Mouse (Mus musculus): ENCODE measurements around the gene Ppp1r14a.

GRCm38 (mm10) chr7:29338351-29338919 is 49.3 kb downstream of the Ppp1r14a start:
- no peak for TF ChIP-seq CTCF (IDR thresholded peaks at IDR 0.05; ENCODE audit: extremely low read depth, insufficient read length, insufficient replicate concordance, low read depth, low read length)
- no peak for TF ChIP-seq POLR2A (IDR thresholded peaks at IDR 0.05; ENCODE audit: low read depth, low read length)

Measured in small intestine, adult 2 months (tissue).